Mouse (Mus musculus): ENCODE measurements around the gene Ap1g2.

- no peak for TF ChIP-seq GATA1 (IDR thresholded peaks at IDR 0.05; ENCODE audit: low read length)
- TF ChIP-seq TAL1 (IDR thresholded peaks at IDR 0.05; ENCODE audit: low read length): no peak
Measured at GRCm38 (mm10) chr14:55081105-55081504, 25.3 kb downstream of the Ap1g2 start.

All from erythroblast, embryonic 14.5 days (primary cell).